Mouse (Mus musculus) layer of hippocampus, adult 11-12 months (tissue): ENCODE data around the gene Zfp335.
"Not testable (repeated sequence)": the region's sequence is repeated elsewhere in the genome, so short reads cannot be mapped to it uniquely, and the experiment has no call there.

Experiments used
- DNase-seq: peaks from one replicate; pipeline ENCODE4 v3.0.0; 2022; ENCODE audit warnings: low spot score

The Zfp335 gene

DNA sequence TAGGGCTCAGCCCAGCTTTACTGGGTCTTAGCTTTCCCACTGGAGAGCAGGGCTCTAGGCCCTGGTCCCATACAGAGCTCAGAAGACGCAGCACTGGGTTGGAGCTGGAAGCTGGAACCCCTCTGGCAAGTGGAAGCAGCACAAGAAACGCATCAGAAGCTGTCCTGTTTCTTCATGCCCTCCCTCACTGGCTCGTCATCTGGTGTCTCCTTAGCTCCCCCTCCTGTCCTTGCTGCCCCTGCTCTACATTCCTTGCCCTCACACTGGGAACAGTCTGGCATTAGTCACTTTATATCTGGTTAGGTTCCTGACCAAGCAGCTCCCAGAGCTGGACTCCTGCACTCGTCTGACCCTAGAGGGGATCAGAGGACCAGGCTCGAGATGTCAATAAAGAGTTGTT, 17.5 kb downstream of the Zfp335 start:
- DNase-seq: no peak

DNA sequence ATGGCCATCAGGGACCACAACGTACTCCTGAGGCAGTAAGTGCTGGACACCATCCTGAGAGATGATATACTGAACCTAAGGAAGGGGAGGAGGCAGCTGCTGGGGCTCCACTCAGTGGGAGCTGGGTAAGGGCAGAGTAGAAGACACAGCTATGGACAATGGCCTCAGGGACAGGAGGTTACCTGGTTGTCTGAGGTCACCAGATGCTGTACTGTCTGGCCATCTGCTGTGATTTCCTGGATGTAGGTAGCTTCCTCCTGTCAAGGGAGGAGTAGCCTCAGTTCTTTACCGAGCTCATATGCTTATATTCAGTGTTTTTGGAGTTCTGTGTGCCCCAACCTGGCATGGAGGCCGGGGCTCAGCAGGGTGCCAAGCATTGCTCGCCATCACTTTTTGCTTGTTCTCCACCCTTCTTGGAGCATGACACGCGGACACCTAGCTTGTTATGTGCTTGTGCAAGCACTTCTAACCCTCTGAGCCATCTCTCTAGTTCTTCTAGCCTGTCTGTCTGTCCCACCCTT, 18.8 kb downstream of the Zfp335 start:
- DNase-seq: no peak

GRCm38 (mm10) chr2:164891908-164892695, 19.5 kb downstream of the Zfp335 start:
- peak; percentile 21 for DNase-seq

DNA sequence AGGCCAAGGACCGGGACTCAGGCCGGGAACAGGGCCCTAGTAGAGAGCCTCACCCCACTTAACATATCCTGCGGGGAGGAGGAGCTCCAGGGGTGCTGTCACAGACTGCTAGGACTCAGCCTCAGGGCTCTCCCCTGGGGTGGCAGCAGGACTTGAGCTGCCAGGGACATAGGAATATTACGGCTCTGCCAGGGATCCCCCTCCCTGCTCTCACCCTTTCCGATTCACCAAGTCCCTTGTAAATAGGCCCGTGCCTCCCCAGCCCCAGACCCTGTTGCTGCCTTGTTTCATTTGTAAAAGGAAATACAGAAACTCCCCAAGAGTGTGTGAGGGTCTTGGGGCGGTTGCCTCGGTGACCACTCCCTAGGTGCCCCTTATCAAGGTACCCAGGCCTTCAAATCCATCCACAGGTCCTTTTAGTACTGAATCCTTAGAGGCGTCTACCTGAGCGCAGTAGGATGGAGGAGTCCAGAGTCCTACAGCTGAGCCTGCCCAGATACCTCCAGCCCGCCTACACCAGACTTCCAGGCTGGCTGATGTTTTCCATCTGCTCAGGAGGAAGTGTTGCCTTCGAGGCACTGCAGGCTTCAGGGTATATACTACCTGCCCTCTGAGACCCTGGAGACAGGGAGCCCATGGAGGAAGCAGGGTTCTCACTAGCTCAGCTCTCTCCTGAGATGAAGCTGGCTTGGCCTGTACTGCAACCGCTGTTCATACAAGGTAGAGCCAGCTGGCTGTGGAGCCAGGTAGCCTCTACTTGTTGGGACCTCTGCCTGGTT, 20.3 kb downstream of the Zfp335 start:
- DNase-seq: no peak

DNA sequence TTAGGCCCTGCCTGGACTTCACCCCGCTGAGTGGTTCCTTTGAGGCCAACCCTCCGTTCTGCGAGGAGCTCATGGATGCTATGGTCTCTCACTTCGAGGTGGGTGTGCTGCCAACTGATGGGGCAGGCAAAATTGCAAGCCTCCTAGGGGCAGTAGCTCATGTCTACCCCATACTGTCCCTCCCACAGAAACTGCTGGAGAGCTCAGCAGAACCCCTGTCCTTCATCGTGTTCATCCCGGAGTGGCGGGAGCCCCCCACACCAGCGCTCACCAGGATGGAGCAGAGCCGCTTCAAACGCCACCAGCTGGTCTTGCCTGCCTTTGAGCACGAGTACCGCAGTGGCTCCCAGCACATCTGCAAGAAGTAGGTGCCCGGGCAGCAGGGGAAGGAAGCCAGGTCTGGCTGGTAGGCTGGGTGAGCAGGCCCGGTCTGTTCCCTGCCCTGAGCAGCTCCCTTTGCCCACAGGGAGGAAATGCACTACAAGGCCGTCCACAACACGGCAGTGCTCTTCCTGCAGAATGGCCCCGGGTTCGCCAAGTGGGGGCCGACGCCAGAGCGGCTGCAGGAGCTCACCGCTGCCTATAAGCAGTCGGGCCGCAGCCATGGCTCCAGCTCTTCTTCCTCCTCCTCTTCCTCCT, 21.0 kb downstream of the Zfp335 start:
- no peak for DNase-seq

GRCm38 (mm10) chr2:164889960-164890359, 21.6 kb downstream of the Zfp335 start:
- no peak for DNase-seq

GRCm38 (mm10) chr2:164888996-164889395, 22.6 kb downstream of the Zfp335 start:
- DNase-seq: no peak

GRCm38 (mm10) chr2:164886617-164887016, 24.9 kb downstream of the Zfp335 start:
- peak; percentile 28 for DNase-seq

DNA sequence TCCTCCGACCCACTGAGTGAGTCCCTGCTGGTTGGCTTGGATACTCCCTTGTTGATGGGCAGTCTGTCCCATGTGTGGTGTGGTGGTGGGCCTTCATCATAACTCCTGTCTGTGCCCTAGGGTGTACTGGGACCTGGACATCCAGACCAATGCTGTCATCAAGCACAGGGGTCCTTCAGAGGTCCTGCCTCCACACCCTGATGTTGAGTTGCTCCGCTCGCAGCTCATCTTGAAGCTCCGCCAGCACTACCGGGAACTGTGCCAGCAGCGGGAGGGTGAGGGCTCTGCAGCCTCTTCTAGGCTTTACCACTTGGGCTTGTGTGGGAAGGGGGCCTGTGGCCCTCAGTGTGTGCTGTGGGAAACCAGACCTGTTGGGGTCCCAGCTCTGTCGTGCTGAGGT, 25.8 kb downstream of the Zfp335 start:
- peak; percentile 79 for DNase-seq

GRCm38 (mm10) chr2:164882619-164883018, 28.9 kb downstream of the Zfp335 start:
- no peak for DNase-seq

DNA sequence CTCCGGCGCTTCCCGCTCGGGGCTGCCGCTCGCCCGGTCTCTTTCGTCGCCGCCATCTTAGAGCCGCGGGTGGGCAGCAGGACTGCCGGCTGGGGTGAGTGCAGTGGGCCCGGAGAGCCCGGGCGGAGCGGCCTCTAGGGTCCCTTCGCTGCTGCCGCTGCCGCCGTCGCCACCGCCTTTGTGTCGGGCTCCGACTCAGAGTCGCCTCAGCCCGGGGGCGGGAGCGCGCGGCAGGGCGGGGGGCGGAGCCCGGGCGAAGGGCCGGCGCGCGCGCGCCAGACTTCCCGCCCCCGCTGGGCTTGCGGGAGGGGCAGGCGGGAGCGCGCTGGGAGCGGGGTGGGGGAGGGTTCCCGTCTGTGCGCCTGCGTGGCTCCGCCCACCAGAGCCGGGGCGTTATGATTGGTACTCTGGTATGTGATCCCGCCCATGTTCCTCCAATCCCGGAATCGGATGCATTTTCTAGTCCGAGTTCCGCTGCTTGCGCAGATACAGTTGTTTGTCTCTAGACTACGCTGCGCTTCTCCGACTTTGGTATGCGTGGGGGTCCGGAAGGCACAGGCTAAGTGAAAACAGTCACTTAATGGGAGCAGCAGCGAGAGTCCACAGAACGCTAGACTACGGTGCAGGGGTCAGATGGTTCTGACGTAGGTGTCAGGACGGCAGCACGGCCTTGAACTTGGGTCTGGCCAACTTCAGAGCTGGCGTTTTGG, 31.8 kb downstream of the Zfp335 start:
- DNase-seq: peak; percentile 94

- DNase-seq: peak; percentile 93
Measured at GRCm38 (mm10) chr2:164879228-164879567, 32.4 kb downstream of the Zfp335 start, which contains the start of gene Pcif1. TSS of gene Pcif1 (plus strand) at chr2:164879304.

DNA sequence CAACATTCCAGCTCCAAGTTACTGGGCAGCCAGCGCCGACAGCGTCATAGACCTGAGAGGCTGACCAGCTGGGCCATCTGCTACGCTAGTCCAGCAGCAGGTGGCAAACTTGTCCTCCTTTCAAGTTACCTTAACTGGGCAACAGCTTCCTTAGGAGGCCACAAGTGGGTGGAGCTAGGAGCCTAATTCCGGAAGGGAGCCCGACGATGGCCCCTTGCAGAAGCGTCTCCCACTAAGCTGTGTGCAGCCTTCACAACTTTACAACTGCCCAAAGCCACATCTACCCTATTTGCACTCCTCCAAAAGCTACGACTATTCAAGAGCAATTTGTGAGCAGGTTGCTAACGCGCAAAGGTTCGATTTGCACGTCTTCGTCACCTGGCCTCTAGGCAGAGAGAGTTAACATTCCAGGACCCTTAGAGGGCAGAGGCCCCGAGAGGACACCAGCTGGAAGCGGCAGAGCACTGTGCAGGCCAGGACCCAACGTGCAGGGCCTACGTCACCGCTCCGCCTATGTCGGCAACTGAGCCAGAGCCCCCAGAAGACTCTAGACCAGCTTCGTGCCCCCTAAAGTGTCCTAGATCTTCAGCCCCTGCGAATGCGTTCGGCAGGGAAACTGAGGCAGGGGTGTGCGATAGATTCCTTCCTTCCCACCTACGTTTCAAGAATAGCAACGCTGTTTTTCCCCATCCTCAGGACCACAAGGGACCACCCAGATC, 32.9 kb downstream of the Zfp335 start:
- DNase-seq: peak; percentile 57

DNA sequence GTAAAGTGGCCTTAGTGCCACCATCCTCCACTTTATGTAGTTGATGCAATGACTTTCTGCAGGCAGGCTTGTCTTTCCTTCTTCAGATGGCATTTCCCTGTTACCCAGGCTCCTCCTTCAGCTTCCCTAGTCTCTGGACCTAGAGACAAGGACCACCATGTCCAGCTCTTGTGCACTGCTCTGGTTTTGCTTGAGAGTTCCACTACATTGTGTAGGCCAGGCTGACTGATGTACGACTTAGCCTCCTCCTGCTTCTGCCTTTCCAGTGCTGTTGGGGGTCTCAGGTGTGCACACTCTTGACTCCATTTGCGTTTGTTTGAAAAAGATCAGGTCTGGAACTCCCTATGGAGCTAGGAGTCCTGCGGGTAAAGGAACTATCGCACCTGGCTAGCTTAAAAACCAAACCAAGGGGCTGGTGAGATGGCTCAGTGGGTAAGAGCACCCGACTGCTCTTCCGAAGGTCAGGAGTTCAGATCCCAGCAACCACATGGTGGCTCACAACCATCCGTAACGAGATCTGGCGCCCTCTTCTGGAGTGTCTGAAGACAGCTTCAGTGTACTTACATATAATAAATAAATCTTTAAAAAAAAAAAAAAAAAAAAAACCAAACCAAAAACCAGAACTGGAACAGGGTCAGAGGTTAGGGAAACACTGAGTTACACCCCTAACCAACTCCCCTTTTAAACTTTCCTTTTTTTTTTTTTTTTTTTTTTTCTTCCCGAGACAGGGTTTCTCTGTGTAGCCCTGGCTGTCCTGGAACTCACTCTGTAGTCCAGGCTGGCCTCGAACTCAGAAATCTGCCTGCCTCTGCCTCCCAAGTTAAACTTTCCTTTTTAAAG, 34.0 kb downstream of the Zfp335 start:
- not testable (repeated sequence) for DNase-seq

DNA sequence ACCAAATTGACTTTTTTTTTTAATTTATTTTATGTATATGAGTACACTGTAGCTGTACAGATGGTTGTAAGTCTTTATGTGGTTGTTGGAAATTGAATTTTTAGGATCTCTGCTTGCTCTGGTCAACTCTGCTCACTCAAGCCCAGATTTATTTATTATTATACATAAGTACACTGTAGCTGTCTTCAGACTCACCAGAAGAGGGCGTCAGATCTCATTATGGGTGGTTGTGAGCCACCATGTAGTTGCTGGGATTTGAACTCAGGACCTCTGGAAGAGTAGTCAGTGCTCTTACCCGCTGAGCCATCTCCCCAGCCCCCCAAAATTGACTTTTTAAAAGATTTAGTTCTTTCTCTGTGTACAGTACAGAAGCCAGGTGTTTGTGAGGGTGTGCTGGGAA, 35.9 kb downstream of the Zfp335 start:
- DNase-seq: not testable (repeated sequence)

DNA sequence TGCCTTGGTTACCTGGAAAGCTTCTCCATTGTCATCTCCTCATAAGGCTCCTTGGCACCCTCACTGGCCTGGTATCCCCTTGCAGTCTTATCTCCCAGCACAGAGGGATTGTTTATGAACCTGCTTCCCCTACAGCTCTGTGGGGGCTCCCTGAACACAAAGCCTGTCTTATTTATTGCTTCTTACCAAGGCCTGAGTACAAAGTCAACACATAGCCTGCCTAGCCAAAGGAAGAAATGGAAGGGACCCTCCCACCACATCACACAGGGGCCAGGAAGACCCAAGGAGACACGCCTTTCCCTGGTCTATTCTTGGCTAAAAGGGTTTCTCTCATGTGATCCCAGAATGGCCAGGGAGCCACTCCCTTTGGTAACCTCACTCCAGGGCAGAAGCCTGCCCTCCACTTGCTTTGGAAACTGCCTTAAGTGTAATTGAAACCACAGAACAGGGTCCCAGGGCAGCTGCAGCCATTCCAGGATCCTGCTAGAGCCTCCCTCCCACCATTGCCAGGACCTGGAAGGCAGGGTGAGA, 37.3 kb downstream of the Zfp335 start:
- no peak for DNase-seq

- no peak for DNase-seq
Measured at GRCm38 (mm10) chr2:164873621-164874020, 37.9 kb downstream of the Zfp335 start.

DNA sequence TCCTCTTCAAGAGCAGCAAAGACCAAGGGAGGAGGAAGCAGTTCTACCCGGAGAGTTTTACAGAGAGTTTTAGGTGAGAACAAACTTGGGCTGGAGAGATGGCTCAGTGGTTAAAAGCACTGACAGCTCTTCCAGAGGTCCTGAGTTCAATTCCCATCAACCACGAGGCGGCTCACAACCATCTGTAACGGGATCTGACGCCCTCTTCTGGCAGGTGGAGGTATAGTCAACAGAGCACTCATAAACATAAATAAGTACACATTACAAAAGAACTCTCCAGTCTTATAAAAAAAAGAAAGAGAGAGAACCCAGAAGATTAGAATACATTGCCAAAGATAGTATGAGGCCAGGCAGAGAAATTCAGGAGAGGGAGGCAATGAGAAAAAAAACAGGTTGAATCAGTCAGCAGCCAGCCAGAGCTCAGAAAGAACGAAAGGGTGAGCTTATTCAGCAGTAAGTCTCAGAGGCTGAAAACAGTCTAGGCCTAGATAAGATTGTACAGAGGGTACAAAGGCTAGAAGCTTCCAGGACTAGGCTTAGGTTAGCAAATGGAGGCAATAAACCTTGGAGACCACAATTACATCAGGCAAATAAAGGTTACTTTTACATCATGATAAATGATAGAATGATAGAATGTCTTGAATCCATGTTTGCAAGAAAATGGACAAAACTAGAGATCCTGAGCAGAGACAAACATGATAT, 39.8 kb downstream of the Zfp335 start:
- DNase-seq: no peak

DNA sequence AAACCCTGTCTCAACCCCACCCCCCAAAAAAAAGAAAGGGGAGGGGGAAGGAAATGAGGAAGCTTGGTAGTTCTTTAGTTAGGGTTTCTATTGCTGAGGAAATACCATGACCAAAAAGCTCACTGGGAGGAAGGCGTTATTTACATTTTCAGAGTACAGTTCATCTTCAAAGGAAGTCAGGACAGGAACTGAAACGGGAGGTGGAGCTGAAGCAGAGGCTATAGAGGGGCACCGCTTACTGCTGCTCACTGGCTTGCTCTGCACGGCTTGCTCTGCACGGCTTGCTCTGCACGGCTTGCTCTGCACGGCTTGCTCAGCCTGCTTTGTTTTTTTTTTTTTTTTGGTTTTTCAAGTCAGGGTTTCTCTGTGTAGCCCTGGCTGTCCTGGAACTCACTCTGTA, 43.1 kb downstream of the Zfp335 start:
- no peak for DNase-seq

GRCm38 (mm10) chr2:164867566-164867965, 44.0 kb downstream of the Zfp335 start:
- no peak for DNase-seq
